Mouse (Mus musculus) liver (tissue): ENCODE results near the gene Tcte1.
A peak's percentile ranks its signal among the peaks of the same experiment; 100 is the strongest.

Experiments
- DNase-seq: peaks from one replicate; pipeline ENCODE4 v3.0.0-alpha.2; 2020; ENCODE audit warnings: mixed read lengths

Gene Tcte1

DNA sequence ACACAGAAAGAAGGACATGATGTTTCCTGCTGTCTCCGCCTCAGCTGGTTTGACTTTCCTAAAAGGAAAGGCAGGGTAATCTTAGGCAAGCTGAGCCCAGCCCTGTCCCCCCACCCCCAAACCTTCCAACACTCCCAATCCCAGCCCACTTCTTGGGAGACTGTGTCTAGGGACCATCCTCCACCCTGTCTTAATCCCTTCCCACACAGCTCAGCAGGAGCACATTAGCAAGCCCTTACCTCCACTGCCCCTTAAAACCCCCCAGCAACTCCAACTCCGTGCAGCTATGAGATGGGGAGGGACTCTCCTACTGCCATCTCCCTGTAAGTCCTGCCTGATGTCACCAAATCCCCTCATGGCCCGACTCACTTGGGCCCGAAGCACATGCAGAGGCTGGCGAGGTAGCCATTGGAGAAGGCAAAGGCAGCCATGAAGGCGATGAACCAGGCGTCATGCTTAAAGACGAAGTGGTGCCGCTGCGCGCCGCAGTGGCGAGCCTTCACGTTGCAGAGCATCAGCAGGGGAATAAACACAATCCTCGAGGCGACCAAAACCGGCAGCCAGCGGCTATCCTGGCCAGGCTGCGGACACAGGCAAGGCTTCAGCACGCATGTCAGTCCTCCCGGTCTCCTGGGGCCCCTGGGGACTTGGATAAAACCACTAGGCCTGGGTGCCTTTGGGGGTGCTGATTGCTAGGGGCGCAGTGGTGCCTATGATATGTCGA lies 62.7 kb downstream of the Tcte1 start:
- DNase-seq = no peak

DNA sequence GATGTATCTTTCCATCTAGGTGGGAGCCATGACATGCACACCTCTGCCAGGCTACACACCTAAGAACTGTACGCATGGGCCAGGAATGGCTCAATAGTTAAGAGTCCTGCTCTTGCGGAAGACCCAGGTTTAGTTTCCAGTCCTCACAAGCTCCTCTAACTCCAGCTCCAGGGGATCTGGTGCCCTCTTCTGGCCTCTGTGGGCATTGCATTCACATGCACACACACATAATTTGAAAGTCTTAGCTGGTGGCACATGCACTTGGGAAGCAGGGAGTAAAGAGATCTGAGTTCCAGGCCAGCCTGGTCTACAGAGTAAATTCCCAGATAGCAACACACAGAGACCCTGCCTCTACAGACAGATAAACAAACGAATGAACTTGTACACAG lies 63.2 kb downstream of the Tcte1 start:
- DNase-seq = peak; percentile 75

DNA sequence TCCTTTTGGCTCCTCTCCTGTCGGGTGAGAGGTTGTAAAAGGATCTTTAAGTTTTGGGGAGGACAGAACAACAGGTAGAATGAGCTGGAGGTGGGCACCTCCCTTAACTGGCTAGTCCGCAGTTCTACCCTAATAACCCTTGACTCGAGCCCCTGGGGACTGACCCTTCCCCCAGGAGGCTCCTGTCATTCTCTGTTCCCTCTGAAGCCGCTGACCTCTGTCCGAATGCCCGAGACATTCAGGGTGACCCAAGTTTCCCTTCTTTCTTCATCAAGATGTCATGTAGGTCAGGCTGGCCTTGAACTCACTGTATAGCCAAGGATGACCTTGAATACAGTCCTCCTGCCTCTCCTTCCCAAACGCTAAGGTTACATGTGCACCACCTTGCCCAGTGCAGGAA lies 65.1 kb downstream of the Tcte1 start:
- no peak for DNase-seq

DNA sequence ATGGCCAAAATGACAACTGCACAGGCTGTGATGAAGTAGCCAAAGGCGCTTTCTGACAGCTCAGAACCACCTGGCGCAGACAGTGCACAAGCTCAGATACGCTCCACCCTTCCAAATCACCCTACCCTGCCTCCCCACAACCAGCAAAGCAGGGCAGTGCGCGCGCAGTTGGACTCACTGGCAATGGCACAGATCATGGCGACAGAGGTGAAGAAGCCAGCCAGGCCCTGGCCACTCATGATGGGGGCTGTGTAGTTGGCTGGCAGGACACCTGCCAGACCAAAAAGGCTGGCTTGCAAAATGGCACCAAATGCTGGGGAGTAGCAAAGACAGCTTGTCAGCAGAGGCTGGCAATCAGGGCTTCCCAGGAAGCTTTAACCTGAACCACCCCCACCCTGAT lies 66.0 kb downstream of the Tcte1 start:
- DNase-seq = no peak

DNA sequence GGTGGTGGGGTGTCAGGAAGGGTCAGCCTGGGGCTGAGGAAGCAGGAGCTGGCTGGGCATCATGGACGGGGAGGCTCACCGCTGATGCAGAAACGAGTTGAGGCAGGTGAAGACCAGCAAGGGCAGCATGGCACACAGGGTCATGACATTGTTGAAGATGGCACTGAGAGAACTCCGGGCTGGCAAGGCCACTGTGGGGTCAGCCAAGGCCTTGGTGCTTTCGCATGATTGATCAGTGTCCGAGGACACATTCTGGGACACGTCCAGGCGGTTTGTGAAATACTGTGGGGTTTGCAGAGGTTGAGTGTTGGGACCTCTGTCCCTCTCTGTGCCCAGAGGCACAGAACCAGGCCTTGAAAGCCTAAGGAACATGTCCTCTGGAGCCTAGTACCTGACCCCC lies 66.6 kb downstream of the Tcte1 start:
- DNase-seq = no peak

DNA sequence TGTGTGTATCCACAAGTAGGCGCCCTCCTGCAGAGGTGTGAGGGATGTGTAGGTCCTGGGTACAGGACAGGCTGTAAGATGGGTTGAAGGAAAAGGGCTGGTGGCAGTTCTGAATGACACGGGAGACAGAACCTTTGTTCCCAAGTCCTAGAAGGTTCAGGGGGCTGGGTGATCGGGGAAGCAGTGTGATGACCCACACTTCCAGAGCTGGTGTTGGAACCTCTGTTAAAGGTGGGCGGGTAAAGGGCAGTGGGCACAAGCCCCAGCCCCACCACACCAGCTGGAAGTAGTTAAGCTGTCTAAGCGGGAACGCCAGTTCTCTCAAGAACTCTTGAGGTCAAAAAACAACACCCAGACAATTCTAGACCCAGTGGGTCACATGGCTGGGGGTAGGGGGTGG lies 67.2 kb downstream of the Tcte1 start:
- peak; percentile 1 for DNase-seq

DNA sequence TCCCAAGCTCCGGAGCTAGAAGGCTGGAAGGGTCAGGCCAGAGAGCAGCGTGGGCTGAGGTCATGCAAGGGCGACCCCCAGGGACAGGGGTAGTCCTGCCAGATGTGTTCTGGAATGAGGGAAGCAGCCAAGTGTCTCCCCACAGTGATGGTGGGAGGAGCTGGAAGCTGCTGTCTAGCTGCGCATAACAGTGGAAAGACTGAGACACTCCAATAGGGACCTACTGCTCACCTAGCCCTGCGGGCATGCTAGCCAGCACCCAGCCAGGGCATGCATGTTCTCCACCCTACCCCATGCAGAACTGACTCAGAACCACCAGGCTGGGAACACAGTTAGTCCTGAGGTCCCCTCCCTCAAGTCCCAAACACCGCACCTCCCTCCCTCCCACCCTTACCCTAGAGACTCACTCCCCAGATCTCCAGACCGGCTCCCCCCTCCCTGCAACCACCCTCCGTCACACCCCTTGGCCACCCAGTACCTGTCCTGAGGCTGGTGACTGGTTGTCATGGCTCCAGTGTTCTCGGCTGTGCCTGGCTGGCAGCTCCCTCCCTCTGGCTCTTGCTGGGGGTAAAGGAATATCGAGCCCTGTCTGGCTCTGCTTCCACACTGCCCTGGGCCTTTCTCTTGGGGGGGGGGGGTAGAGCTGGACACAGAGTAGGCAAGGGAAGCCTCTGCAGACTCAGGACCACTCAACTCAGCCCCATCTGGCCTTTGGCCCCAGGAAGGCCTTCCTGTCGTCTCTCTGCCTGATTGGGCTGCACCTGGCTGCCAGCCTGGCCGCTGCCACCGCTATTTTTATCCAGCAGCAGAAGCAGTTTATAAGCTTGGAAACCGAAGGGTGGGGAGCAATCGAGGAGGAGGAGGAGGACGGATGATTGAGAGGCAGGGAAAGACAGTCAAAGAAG lies 68.7 kb downstream of the Tcte1 start:
- no peak for DNase-seq
